Mouse (Mus musculus) brain, adult 10 weeks (tissue): ENCODE data around the gene Zcchc9. TPM values are rescaled to one million over a fixed set of nuclear protein-coding genes. Genes with fewer than 3 reads are reported as not detected.

Experiments
- polyA plus RNA-seq: library from polyadenylated mRNA; stranded (reverse); fragments of 350-450 nt; fragmentation: Illumina TruSeq; extraction: RNeasy Lipid Tissue Mini Kit (QIAGEN cat#74804); gene quantifications from one replicate; pipeline ENCODE4 v1.2.3, GENCODE M21; 2015; ENCODE audit warnings: low read depth, low replicate concordance

The Zcchc9 gene
- polyA plus RNA-seq, result 15.6 TPM

GRCm38 (mm10) chr13:91807155-91807839 is at the start of gene Zcchc9:
TSS of gene Zcchc9 (minus strand) at chr13:91807705.

Other genes with a start within 250 kb of the Zcchc9 start
- gene Acot12, start 66.2 kb downstream of the Zcchc9 start, polyA plus RNA-seq, result 0.76 TPM
- not detected for gene Ckmt2, start 69.2 kb upstream of the Zcchc9 start, polyA plus RNA-seq